In genomic region chr5:51584186-51584585, GRCm38 (mm10) we compare ENCODE assay signal across 23 mouse cellular contexts. TPM values are rescaled to one million over a fixed set of nuclear protein-coding genes. Genes with fewer than 3 reads are reported as not detected.
A peak's percentile ranks its signal among the peaks of the same experiment; 100 is the strongest.
DNase-seq lines count a peak whose midpoint lies in the region; ATAC-seq and TF ChIP-seq lines count a peak whose summit lies in the region.
"Had no signal": no experiment of that assay in that cellular context is flagged by ENCODE, and none has a peak within 500 bp of the region (broad histone marks: within the 10 kb centered on the region; RNA-seq: fewer than 3 reads in every experiment).

No protein-coding gene starts in this region.

- H3K27ac ChIP-seq in stomach, embryonic 16.5 days (ENCODE audit: low read length), result peak overlapping the region; percentile 36; the same call in 1 of the 2 replicates
- no peak overlapping the region for H3K27ac ChIP-seq in stomach, postnatal 0 days (replicated peaks)
- peak overlapping the region; percentile 23; the same call in 1 of the 2 replicates for H3K27ac ChIP-seq in intestine, postnatal 0 days (ENCODE audit: low read depth, low read length)
- no peak overlapping the region for H3K27ac ChIP-seq in heart, adult 2 months
- H3K27ac ChIP-seq: embryonic facial prominence, embryonic 10.5 days; embryonic facial prominence, embryonic 12.5 days; forebrain, embryonic 13.5 days had no signal

- no peak overlapping the region for H3K4me2 ChIP-seq in stomach, embryonic 16.5 days (ENCODE audit: low read depth, low read length)
- no peak overlapping the region for H3K4me2 ChIP-seq in stomach, postnatal 0 days (replicated peaks; ENCODE audit: low read depth)
- H3K4me2 ChIP-seq in intestine, postnatal 0 days (replicated peaks; ENCODE audit: low read depth), result peak overlapping the region; percentile 10; the same call in 1 of the 2 replicates
- H3K4me2 ChIP-seq: embryonic facial prominence, embryonic 12.5 days; forebrain, embryonic 13.5 days had no signal

- ATAC-seq in stomach, embryonic 16.5 days (ENCODE audit: insufficient read depth, low FRiP score), result no peak
- ATAC-seq in stomach, postnatal 0 days (ENCODE audit: low FRiP score, low TSS enrichment), result no peak
- peak; percentile 52 for ATAC-seq in intestine, postnatal 0 days
- ATAC-seq: activated CD4-positive, CD25-positive, alpha-beta regulatory T cell, adult 4 months; CD4-positive, CD25-positive, alpha-beta regulatory T cell, adult 4 months; Patski had no signal

- TF ChIP-seq POLR2A in heart, adult 2 months (IDR thresholded peaks at IDR 0.05; ENCODE audit: insufficient read depth, low read depth, low read length), result no peak

- no peak for TF ChIP-seq CTCF in stomach, postnatal 0 days (IDR thresholded peaks at IDR 0.05; ENCODE audit: low read depth)
- no peak for TF ChIP-seq CTCF in intestine, postnatal 0 days (IDR thresholded peaks at IDR 0.05; ENCODE audit: low read depth)
- TF ChIP-seq CTCF in heart, adult 2 months (IDR thresholded peaks at IDR 0.05), result no peak

- TF ChIP-seq EP300 in stomach, postnatal 0 days (optimal IDR thresholded peaks at IDR 0.05), result no peak
- TF ChIP-seq EP300 in heart, adult 2 months (IDR thresholded peaks at IDR 0.05; ENCODE audit: insufficient read depth, low read depth, low read length), result no peak

- H3K27me3 ChIP-seq in stomach, embryonic 16.5 days (ENCODE audit: control insufficient read depth, insufficient read depth, low read length), result no peaks in the 10 kb centered on the region
- no peaks in the 10 kb centered on the region for H3K27me3 ChIP-seq in stomach, postnatal 0 days (ENCODE audit: control insufficient read depth, insufficient read depth, low read length)
- no peaks in the 10 kb centered on the region for H3K27me3 ChIP-seq in intestine, postnatal 0 days (replicated peaks; ENCODE audit: control insufficient read depth, insufficient read depth, low read length)
- no peaks in the 10 kb centered on the region for H3K27me3 ChIP-seq in heart, adult 2 months (ENCODE audit: control insufficient read depth, insufficient read depth, low read length)
- H3K27me3 ChIP-seq: CH12.LX; embryonic facial prominence, embryonic 12.5 days; forebrain, embryonic 13.5 days; Patski had no signal

- H3K9me3 ChIP-seq in stomach, embryonic 16.5 days (replicated peaks; ENCODE audit: control insufficient read depth, low read length), result no peaks in the 10 kb centered on the region
- H3K9me3 ChIP-seq in stomach, postnatal 0 days (ENCODE audit: control insufficient read depth, low read length), result no peaks in the 10 kb centered on the region
- H3K9me3 ChIP-seq in intestine, postnatal 0 days (ENCODE audit: control insufficient read depth), result no peaks in the 10 kb centered on the region
- H3K9me3 ChIP-seq: embryonic facial prominence, embryonic 10.5 days; embryonic facial prominence, embryonic 12.5 days; forebrain, embryonic 13.5 days had no signal

- H3K79me2 ChIP-seq in heart, adult 2 months (replicated peaks; ENCODE audit: control insufficient read depth, insufficient read depth, low read length), result no peaks in the 10 kb centered on the region

- WGBS in stomach, embryonic 16.5 days, result 81% methylated on average over 3 of the region's 3 CpGs
- WGBS in stomach, postnatal 0 days, result 87% methylated on average over 3 of the region's 3 CpGs
- 60% methylated on average over 3 of the region's 3 CpGs for WGBS in intestine, postnatal 0 days
- WGBS in heart, adult 2 months, result 82% methylated on average over 3 of the region's 3 CpGs

- H3K4me1 ChIP-seq in stomach, embryonic 16.5 days (ENCODE audit: control insufficient read depth, insufficient read depth, low read length), result peaks cover 9% of the 10 kb centered on the region
- H3K4me1 ChIP-seq in stomach, postnatal 0 days (replicated peaks; ENCODE audit: control insufficient read depth, insufficient read depth), result no peaks in the 10 kb centered on the region; the same call in 1 of the 2 replicates
- H3K4me1 ChIP-seq in intestine, postnatal 0 days (replicated peaks; ENCODE audit: control insufficient read depth, insufficient read depth, low read length), result peaks cover 3% of the 10 kb centered on the region; the same call in 1 of the 2 replicates
- no peaks in the 10 kb centered on the region for H3K4me1 ChIP-seq in heart, adult 2 months (ENCODE audit: control insufficient read depth, insufficient read depth, low read length)
- H3K4me1 ChIP-seq: embryonic facial prominence, embryonic 12.5 days; forebrain, embryonic 13.5 days had no signal

- peak; percentile 11 for DNase-seq in kidney, adult 18-20 months
- DNase-seq in kidney, postnatal 4 days, result no peak
- DNase-seq in stomach, postnatal 0 days (ENCODE audit: low spot score), result no peak
- no peak for DNase-seq in heart, adult 2 months
- DNase-seq in urinary bladder, postnatal 4 days (ENCODE audit: low spot score in 2 of 2), result no peak
- DNase-seq: adrenal gland, adult 8-10 months; adrenal gland, postnatal 14 days; adrenal gland, postnatal 36 days; B cell, adult 2 months; cerebellum, adult 11-12 months; cerebellum, adult 2 months; cerebellum, adult 9-10 months; cerebellum, postnatal 25 days had no signal

- no peaks in the 10 kb centered on the region for H3K36me3 ChIP-seq in stomach, embryonic 16.5 days (ENCODE audit: control insufficient read depth, insufficient read depth, low read length)
- H3K36me3 ChIP-seq in stomach, postnatal 0 days (ENCODE audit: control insufficient read depth, insufficient read depth, low read length), result no peaks in the 10 kb centered on the region
- H3K36me3 ChIP-seq in intestine, postnatal 0 days (ENCODE audit: control insufficient read depth, insufficient read depth), result no peaks in the 10 kb centered on the region
- H3K36me3 ChIP-seq in heart, adult 2 months (ENCODE audit: control insufficient read depth, insufficient read depth, low read length), result no peaks in the 10 kb centered on the region
- H3K36me3 ChIP-seq: embryonic facial prominence, embryonic 10.5 days; embryonic facial prominence, embryonic 12.5 days; G1E had no signal

- H3K4me3 ChIP-seq in stomach, embryonic 16.5 days (replicated peaks; ENCODE audit: low read length), result no peak overlapping the region
- no peak overlapping the region for H3K4me3 ChIP-seq in stomach, postnatal 0 days (ENCODE audit: low read depth, low read length)
- no peak overlapping the region for H3K4me3 ChIP-seq in intestine, postnatal 0 days (ENCODE audit: low read depth, low read length)
- no peak overlapping the region for H3K4me3 ChIP-seq in heart, adult 2 months
- H3K4me3 ChIP-seq: embryonic facial prominence, embryonic 10.5 days; embryonic facial prominence, embryonic 12.5 days; forebrain, embryonic 13.5 days had no signal

- intact Hi-C loops in heart, adult 2 months (cut with DNase I), result no loop called here

- no peak overlapping the region for H3K9ac ChIP-seq in stomach, embryonic 16.5 days (ENCODE audit: low read length)
- no peak overlapping the region for H3K9ac ChIP-seq in stomach, postnatal 0 days (ENCODE audit: low read length)
- no peak overlapping the region for H3K9ac ChIP-seq in intestine, postnatal 0 days (ENCODE audit: low read depth, low read length)
- no peak overlapping the region for H3K9ac ChIP-seq in heart, adult 2 months (ENCODE audit: low read depth, low read length)
- H3K9ac ChIP-seq: embryonic facial prominence, embryonic 12.5 days; forebrain, embryonic 13.5 days had no signal

RNA-seq across cellular contexts. Expression of gene Ppargc1a, which starts 16.7 kb away (rescaled TPM):
- polyA plus RNA-seq in stomach, embryonic 16.5 days (2015; fragmentation: Nextera tagmentation; extraction: Ambion mirVana), result 6.1 and 6.7 TPM in 2 replicates
- polyA plus RNA-seq in stomach, postnatal 0 days (2015; fragmentation: Nextera tagmentation; extraction: Ambion mirVana), result 4.1 and 5.1 TPM in 2 replicates
- polyA plus RNA-seq in intestine, postnatal 0 days (2015; fragmentation: Nextera tagmentation; extraction: Ambion mirVana), result 8.1 and 8.3 TPM in 2 replicates
- 100 to 1,000 TPM; 129 to 146 TPM for total RNA-seq in heart, adult 2 months (2021)
- 27.9 and 46.5 TPM in 2 replicates for polyA plus RNA-seq in heart, adult 2 months (2012; rRNA removed)
- total RNA-seq: CH12.LX had no signal
- polyA plus RNA-seq: activated CD4-positive, CD25-positive, alpha-beta regulatory T cell, adult 4 months; G1E had no signal

Comparison
In these comparisons a context has a peak if more than half of its experiments do, and no peak if none do; other contexts are left out.
1. H3K27ac ChIP-seq: peak in stomach, embryonic 16.5 days (single experiment) and intestine, postnatal 0 days (single experiment); none in stomach, postnatal 0 days (single experiment) and heart, adult 2 months (single experiment).